In genomic region chr9:119075685-119076084, GRCm38 (mm10) we compare ENCODE assay signal across 14 mouse cellular contexts. TPM values are rescaled to one million over a fixed set of nuclear protein-coding genes. Genes with fewer than 3 reads are reported as not detected.
DNase-seq lines count a peak whose midpoint lies in the region; ATAC-seq and TF ChIP-seq lines count a peak whose summit lies in the region.
"Had no signal": no experiment of that assay in that cellular context is flagged by ENCODE, and none has a peak within 500 bp of the region (broad histone marks: within the 10 kb centered on the region; RNA-seq: fewer than 3 reads in every experiment).

No protein-coding gene starts in this region.

- H3K36me3 ChIP-seq in heart, embryonic 12.5 days, result peaks cover 66% of the 10 kb centered on the region
- H3K36me3 ChIP-seq in lung, postnatal 0 days (ENCODE audit: insufficient read depth, low read length), result no peaks in the 10 kb centered on the region
- peaks cover 84% of the 10 kb centered on the region for H3K36me3 ChIP-seq in limb, embryonic 13.5 days
- H3K36me3 ChIP-seq in stomach, embryonic 16.5 days (ENCODE audit: control insufficient read depth, insufficient read depth, low read length), result peaks cover 18% of the 10 kb centered on the region
- peaks cover 76% of the 10 kb centered on the region for H3K36me3 ChIP-seq in midbrain, embryonic 10.5 days

- no peak overlapping the region for H3K27ac ChIP-seq in heart, embryonic 12.5 days (ENCODE audit: poor library complexity, severe bottlenecking)
- no peak overlapping the region for H3K27ac ChIP-seq in lung, postnatal 0 days (ENCODE audit: low read length)
- H3K27ac ChIP-seq in limb, embryonic 13.5 days, result no peak overlapping the region
- H3K27ac ChIP-seq in stomach, embryonic 16.5 days (ENCODE audit: low read length), result no peak overlapping the region
- H3K27ac ChIP-seq in midbrain, embryonic 10.5 days (replicated peaks), result no peak overlapping the region
- H3K27ac ChIP-seq: kidney, embryonic 15.5 days; limb, embryonic 15.5 days; neural tube, embryonic 13.5 days had no signal

- H3K4me2 ChIP-seq in heart, embryonic 12.5 days, result no peak overlapping the region
- no peak overlapping the region for H3K4me2 ChIP-seq in lung, postnatal 0 days (replicated peaks; ENCODE audit: low read depth, low read length)
- no peak overlapping the region for H3K4me2 ChIP-seq in limb, embryonic 13.5 days (replicated peaks)
- H3K4me2 ChIP-seq in stomach, embryonic 16.5 days (ENCODE audit: low read depth, low read length), result no peak overlapping the region
- H3K4me2 ChIP-seq: kidney, embryonic 15.5 days; limb, embryonic 15.5 days; neural tube, embryonic 13.5 days had no signal

- peaks cover 14% of the 10 kb centered on the region for H3K4me1 ChIP-seq in heart, embryonic 12.5 days (replicated peaks)
- H3K4me1 ChIP-seq in lung, postnatal 0 days (ENCODE audit: insufficient read depth, low read depth, low read length), result no peaks in the 10 kb centered on the region
- H3K4me1 ChIP-seq in limb, embryonic 13.5 days, result no peaks in the 10 kb centered on the region
- peaks cover 8% of the 10 kb centered on the region; the same call in 1 of the 2 replicates for H3K4me1 ChIP-seq in stomach, embryonic 16.5 days (ENCODE audit: control insufficient read depth, insufficient read depth, low read length)
- H3K4me1 ChIP-seq in midbrain, embryonic 10.5 days, result no peaks in the 10 kb centered on the region
- H3K4me1 ChIP-seq: neural tube, embryonic 13.5 days had no signal

- WGBS in heart, embryonic 12.5 days, result 62% methylated on average over 16 of the region's 16 CpGs
- 61% methylated on average over 16 of the region's 16 CpGs for WGBS in lung, postnatal 0 days
- 77% methylated on average over 16 of the region's 16 CpGs for WGBS in limb, embryonic 13.5 days
- WGBS in stomach, embryonic 16.5 days, result 70% methylated on average over 16 of the region's 16 CpGs
- 83% methylated on average over 16 of the region's 16 CpGs for WGBS in midbrain, embryonic 10.5 days

- no peak for DNase-seq in heart, adult 11 months
- DNase-seq in lung, postnatal 0 days (ENCODE audit: low spot score), result no peak
- DNase-seq in lung, postnatal 4 days, result no peak
- no peak for DNase-seq in midbrain, embryonic 10.5 days (ENCODE audit: low spot score)
- DNase-seq: adrenal gland, postnatal 14 days; cerebellum, adult 8-10 months; heart, postnatal 4 days had no signal

- no peaks in the 10 kb centered on the region for H3K27me3 ChIP-seq in heart, embryonic 12.5 days (replicated peaks)
- H3K27me3 ChIP-seq in lung, postnatal 0 days (replicated peaks; ENCODE audit: insufficient read depth, low read length), result no peaks in the 10 kb centered on the region
- H3K27me3 ChIP-seq in limb, embryonic 13.5 days, result no peaks in the 10 kb centered on the region
- H3K27me3 ChIP-seq in stomach, embryonic 16.5 days (ENCODE audit: control insufficient read depth, insufficient read depth, low read length), result no peaks in the 10 kb centered on the region
- H3K27me3 ChIP-seq in midbrain, embryonic 10.5 days (ENCODE audit: low read depth, poor library complexity, severe bottlenecking), result no peaks in the 10 kb centered on the region
- H3K27me3 ChIP-seq: kidney, embryonic 15.5 days; limb, embryonic 15.5 days; neural tube, embryonic 13.5 days had no signal

- no peak for TF ChIP-seq EP300 in lung, postnatal 0 days (IDR thresholded peaks at IDR 0.05)

- H3K9me3 ChIP-seq in heart, embryonic 12.5 days (replicated peaks), result no peaks in the 10 kb centered on the region
- no peaks in the 10 kb centered on the region for H3K9me3 ChIP-seq in lung, postnatal 0 days (ENCODE audit: low read length)
- no peaks in the 10 kb centered on the region for H3K9me3 ChIP-seq in limb, embryonic 13.5 days
- no peaks in the 10 kb centered on the region for H3K9me3 ChIP-seq in stomach, embryonic 16.5 days (replicated peaks; ENCODE audit: control insufficient read depth, low read length)
- no peaks in the 10 kb centered on the region for H3K9me3 ChIP-seq in midbrain, embryonic 10.5 days (replicated peaks)
- H3K9me3 ChIP-seq: kidney, embryonic 15.5 days; limb, embryonic 15.5 days; neural tube, embryonic 13.5 days had no signal

- no peak overlapping the region for H3K4me3 ChIP-seq in heart, embryonic 12.5 days
- H3K4me3 ChIP-seq in lung, postnatal 0 days (ENCODE audit: low read depth, low read length), result no peak overlapping the region
- no peak overlapping the region for H3K4me3 ChIP-seq in limb, embryonic 13.5 days
- no peak overlapping the region for H3K4me3 ChIP-seq in stomach, embryonic 16.5 days (replicated peaks; ENCODE audit: low read length)
- H3K4me3 ChIP-seq in midbrain, embryonic 10.5 days, result no peak overlapping the region
- H3K4me3 ChIP-seq: kidney, embryonic 15.5 days; limb, embryonic 15.5 days; neural tube, embryonic 13.5 days had no signal

- peak; percentile 31; the same call in 1 of the 2 replicates for ATAC-seq in heart, embryonic 12.5 days (ENCODE audit: insufficient number of reproducible peaks, low FRiP score)
- ATAC-seq in lung, postnatal 0 days, result peak; percentile 31; the same call in 1 of the 2 replicates
- ATAC-seq in limb, embryonic 13.5 days (ENCODE audit: low FRiP score, low read depth), result 0 out of 2 replicates have a peak, but pooled peaks have one; percentile 33
- ATAC-seq in stomach, embryonic 16.5 days (ENCODE audit: insufficient read depth, low FRiP score), result peak; percentile 30; the same call in 1 of the 2 replicates
- ATAC-seq in activated CD4-positive, CD25-positive, alpha-beta regulatory T cell, adult 4 months, result no peak

- TF ChIP-seq CTCF in lung, postnatal 0 days (IDR thresholded peaks at IDR 0.05), result no peak

- no peak overlapping the region for H3K9ac ChIP-seq in heart, embryonic 12.5 days
- no peak overlapping the region for H3K9ac ChIP-seq in lung, postnatal 0 days (replicated peaks; ENCODE audit: low read depth)
- H3K9ac ChIP-seq in limb, embryonic 13.5 days, result no peak overlapping the region
- H3K9ac ChIP-seq in stomach, embryonic 16.5 days (ENCODE audit: low read length), result no peak overlapping the region
- H3K9ac ChIP-seq: kidney, embryonic 15.5 days; limb, embryonic 15.5 days; neural tube, embryonic 13.5 days had no signal

RNA-seq across cellular contexts. Expression of gene Plcd1, which starts 17.6 kb away (rescaled TPM):
- polyA plus RNA-seq in heart, embryonic 12.5 days (2016; fragmentation: Nextera tagmentation; extraction: Ambion mirVana), result 19.1 and 20.7 TPM in 2 replicates
- 9.1 and 10.4 TPM in 2 replicates for polyA plus RNA-seq in lung, postnatal 0 days (2015; fragmentation: Nextera tagmentation; extraction: Ambion mirVana)
- polyA plus RNA-seq in limb, embryonic 13.5 days (2015; fragmentation: Nextera tagmentation; extraction: Ambion mirVana), result 33.6 and 35.5 TPM in 2 replicates
- polyA plus RNA-seq in stomach, embryonic 16.5 days (2015; fragmentation: Nextera tagmentation; extraction: Ambion mirVana), result 75.9 and 92.4 TPM in 2 replicates
- 1 to 10 TPM; 2.3 to 4.5 TPM for polyA plus RNA-seq in activated CD4-positive, CD25-positive, alpha-beta regulatory T cell, adult 4 months (2017; shearing (Covaris generic))
- 21.8 and 29.2 TPM in 2 replicates for polyA plus RNA-seq in midbrain, embryonic 10.5 days (2016; fragmentation: Nextera tagmentation; extraction: Ambion mirVana)

RNA-seq across cellular contexts. Expression of gene Vill, which starts 23.1 kb away (rescaled TPM):
- 14.3 and 15.3 TPM in 2 replicates for polyA plus RNA-seq in heart, embryonic 12.5 days (2016; fragmentation: Nextera tagmentation; extraction: Ambion mirVana)
- 16.6 and 20.0 TPM in 2 replicates for polyA plus RNA-seq in lung, postnatal 0 days (2015; fragmentation: Nextera tagmentation; extraction: Ambion mirVana)
- polyA plus RNA-seq in limb, embryonic 13.5 days (2015; fragmentation: Nextera tagmentation; extraction: Ambion mirVana), result 31.6 and 35.2 TPM in 2 replicates
- 43.0 and 52.7 TPM in 2 replicates for polyA plus RNA-seq in stomach, embryonic 16.5 days (2015; fragmentation: Nextera tagmentation; extraction: Ambion mirVana)
- 10 to 100 TPM; 13.0 to 14.8 TPM for polyA plus RNA-seq in activated CD4-positive, CD25-positive, alpha-beta regulatory T cell, adult 4 months (2017; shearing (Covaris generic))
- 10.5 and 11.3 TPM in 2 replicates for polyA plus RNA-seq in midbrain, embryonic 10.5 days (2016; fragmentation: Nextera tagmentation; extraction: Ambion mirVana)

RNA-seq across cellular contexts. Expression of gene Dlec1, which starts 26.6 kb away (rescaled TPM):
- polyA plus RNA-seq in heart, embryonic 12.5 days (2016; fragmentation: Nextera tagmentation; extraction: Ambion mirVana), result 0.49 and 0.55 TPM in 2 replicates
- 0.57 and 0.64 TPM in 2 replicates for polyA plus RNA-seq in lung, postnatal 0 days (2015; fragmentation: Nextera tagmentation; extraction: Ambion mirVana)
- polyA plus RNA-seq in limb, embryonic 13.5 days (2015; fragmentation: Nextera tagmentation; extraction: Ambion mirVana), result 0.98 and 1.6 TPM in 2 replicates
- 0.71 and 0.77 TPM in 2 replicates for polyA plus RNA-seq in stomach, embryonic 16.5 days (2015; fragmentation: Nextera tagmentation; extraction: Ambion mirVana)
- polyA plus RNA-seq in activated CD4-positive, CD25-positive, alpha-beta regulatory T cell, adult 4 months (2017; shearing (Covaris generic)), result under 1 TPM in 1 of 2 experiments, not detected in 1; 0.52 TPM
- polyA plus RNA-seq in midbrain, embryonic 10.5 days (2016; fragmentation: Nextera tagmentation; extraction: Ambion mirVana), result 0.58 and 0.82 TPM in 2 replicates
